Mouse (Mus musculus): Measurements from ENCODE around the gene Il33. TPM values are rescaled to one million over a fixed set of nuclear protein-coding genes. Genes with fewer than 3 reads are reported as not detected.

The Il33 gene
- polyA plus RNA-seq (2015; fragmentation: Nextera tagmentation; extraction: Ambion mirVana), result 0.23 and 0.34 TPM in 2 replicates

GRCm38 (mm10) chr19:29924638-29925258 lies at the start of gene Il33:
Il33 (plus strand) TSS chr19:29925114.
- H3K9ac ChIP-seq, result no peak within 1 kb of the TSS
- H3K4me3 ChIP-seq, result no peak within 1 kb of the TSS
- WGBS, result 59% methylated on average over 10 of the region's 10 CpGs
- H3K27me3 ChIP-seq, result no peaks in the 10 kb centered on the region; the same call in 1 of the 2 replicates
- H3K27ac ChIP-seq, result no peak within 1 kb of the TSS
- H3K9me3 ChIP-seq (replicated peaks), result no peaks in the 10 kb centered on the region
- H3K36me3 ChIP-seq (ENCODE audit: poor library complexity, severe bottlenecking), result no peaks in the 10 kb centered on the region
- H3K4me1 ChIP-seq, result peaks cover 5% of the 10 kb centered on the region; the same call in 1 of the 2 replicates
- H3K4me2 ChIP-seq, result no peak within 1 kb of the TSS
- ATAC-seq, result peak; percentile 36; the same call in 1 of the 2 replicates

GRCm38 (mm10) chr19:29877422-29878291 lies 47.3 kb upstream of the Il33 start:
- H3K9me3 ChIP-seq (replicated peaks), result no peaks in the 10 kb centered on the region
- no peak overlapping the region for H3K4me2 ChIP-seq
- H3K36me3 ChIP-seq (ENCODE audit: poor library complexity, severe bottlenecking), result no peaks in the 10 kb centered on the region
- WGBS, result 78% methylated on average over 10 of the region's 10 CpGs
- no peak for ATAC-seq
- no peak overlapping the region for H3K27ac ChIP-seq
- no peak overlapping the region for H3K4me3 ChIP-seq
- H3K9ac ChIP-seq, result no peak overlapping the region
- H3K4me1 ChIP-seq, result no peaks in the 10 kb centered on the region
- no peaks in the 10 kb centered on the region for H3K27me3 ChIP-seq

GRCm38 (mm10) chr19:29878896-29879504 lies 45.9 kb upstream of the Il33 start:
- Histone ChIP-seq H3K4me3 (no peak overlapping the region), H3K27me3 (no peaks in the 10 kb centered on the region), H3K9ac (no peak overlapping the region), H3K9me3 (replicated peaks) (no peaks in the 10 kb centered on the region), H3K36me3 (ENCODE audit: poor library complexity, severe bottlenecking) (no peaks in the 10 kb centered on the region), H3K4me2 (no peak overlapping the region), H3K27ac (no peak overlapping the region), H3K4me1 (no peaks in the 10 kb centered on the region)
- ATAC-seq, result no peak
- WGBS, result 84% methylated on average over 8 of the region's 8 CpGs

- H3K9ac ChIP-seq, result no peak overlapping the region
- H3K27ac ChIP-seq, result no peak overlapping the region
- no peak overlapping the region for H3K4me2 ChIP-seq
- 80% methylated on average over 4 of the region's 4 CpGs for WGBS
- no peaks in the 10 kb centered on the region for H3K4me1 ChIP-seq
- no peak for ATAC-seq
- no peak overlapping the region for H3K4me3 ChIP-seq
- H3K9me3 ChIP-seq (replicated peaks), result no peaks in the 10 kb centered on the region
- H3K27me3 ChIP-seq, result no peaks in the 10 kb centered on the region
- H3K36me3 ChIP-seq (ENCODE audit: poor library complexity, severe bottlenecking), result no peaks in the 10 kb centered on the region
These were observed 44.0 kb upstream of the Il33 start for GRCm38 (mm10) chr19:29880918-29881317.

- ATAC-seq, result no peak
- Histone ChIP-seq H3K4me3 (no peak overlapping the region), H3K27me3 (no peaks in the 10 kb centered on the region), H3K4me2 (no peak overlapping the region), H3K27ac (no peak overlapping the region), H3K9me3 (replicated peaks) (no peaks in the 10 kb centered on the region), H3K9ac (no peak overlapping the region), H3K4me1 (no peaks in the 10 kb centered on the region), H3K36me3 (ENCODE audit: poor library complexity, severe bottlenecking) (no peaks in the 10 kb centered on the region)
- 94% methylated on average over 3 of the region's 3 CpGs for WGBS
These were observed 42.2 kb upstream of the Il33 start for GRCm38 (mm10) chr19:29882696-29883095.

- H3K4me3 ChIP-seq, result no peak overlapping the region
These were observed 39.4 kb upstream of the Il33 start for GRCm38 (mm10) chr19:29885548-29885947.

GRCm38 (mm10) chr19:29887476-29887875 lies 37.4 kb upstream of the Il33 start:
- ATAC-seq, result no peak
- Histone ChIP-seq H3K4me3 (no peak overlapping the region), H3K27me3 (no peaks in the 10 kb centered on the region), H3K27ac (no peak overlapping the region), H3K9me3 (replicated peaks) (no peaks in the 10 kb centered on the region), H3K4me2 (no peak overlapping the region), H3K9ac (no peak overlapping the region), H3K4me1 (no peaks in the 10 kb centered on the region), H3K36me3 (ENCODE audit: poor library complexity, severe bottlenecking) (no peaks in the 10 kb centered on the region)
- WGBS, result 92% methylated on average over 2 of the region's 2 CpGs

More at GRCm38 (mm10) chr19:29885548-29885947, 39.4 kb upstream of the Il33 start:
- H3K27ac ChIP-seq, result no peak overlapping the region
- no peak overlapping the region for H3K9ac ChIP-seq
- ATAC-seq, result no peak
- H3K36me3 ChIP-seq (ENCODE audit: poor library complexity, severe bottlenecking), result no peaks in the 10 kb centered on the region
- H3K4me2 ChIP-seq, result no peak overlapping the region
- no peaks in the 10 kb centered on the region for H3K4me1 ChIP-seq
- no peaks in the 10 kb centered on the region for H3K9me3 ChIP-seq (replicated peaks)
- no peaks in the 10 kb centered on the region for H3K27me3 ChIP-seq
- WGBS, result 87% methylated on average over 6 of the region's 6 CpGs

GRCm38 (mm10) chr19:29888946-29889345 lies 36.0 kb upstream of the Il33 start:
- Histone ChIP-seq H3K4me2 (no peak overlapping the region), H3K27me3 (no peaks in the 10 kb centered on the region), H3K9ac (no peak overlapping the region), H3K4me3 (no peak overlapping the region), H3K27ac (no peak overlapping the region), H3K9me3 (replicated peaks) (no peaks in the 10 kb centered on the region), H3K4me1 (no peaks in the 10 kb centered on the region), H3K36me3 (ENCODE audit: poor library complexity, severe bottlenecking) (no peaks in the 10 kb centered on the region)
- no peak for ATAC-seq
- WGBS, result 85% methylated on average over 6 of the region's 6 CpGs

- no peak for ATAC-seq
- H3K4me3 ChIP-seq, result no peak overlapping the region
- no peak overlapping the region for H3K4me2 ChIP-seq
- no peak overlapping the region for H3K27ac ChIP-seq
- no peak overlapping the region for H3K9ac ChIP-seq
- H3K27me3 ChIP-seq, result no peaks in the 10 kb centered on the region
- no peaks in the 10 kb centered on the region for H3K9me3 ChIP-seq (replicated peaks)
- 86% methylated on average over 4 of the region's 4 CpGs for WGBS
- H3K4me1 ChIP-seq, result no peaks in the 10 kb centered on the region
- no peaks in the 10 kb centered on the region for H3K36me3 ChIP-seq (ENCODE audit: poor library complexity, severe bottlenecking)
These were observed 32.9 kb upstream of the Il33 start for GRCm38 (mm10) chr19:29891981-29892380.

- no peak overlapping the region for H3K4me2 ChIP-seq
- H3K27ac ChIP-seq, result no peak overlapping the region
- no peaks in the 10 kb centered on the region for H3K27me3 ChIP-seq
- H3K36me3 ChIP-seq (ENCODE audit: poor library complexity, severe bottlenecking), result no peaks in the 10 kb centered on the region
- 82% methylated on average over 6 of the region's 6 CpGs for WGBS
- H3K4me1 ChIP-seq, result no peaks in the 10 kb centered on the region
- H3K9me3 ChIP-seq (replicated peaks), result no peaks in the 10 kb centered on the region
- no peak overlapping the region for H3K9ac ChIP-seq
- H3K4me3 ChIP-seq, result no peak overlapping the region
- ATAC-seq, result no peak
These were observed 32.1 kb upstream of the Il33 start for GRCm38 (mm10) chr19:29892786-29893185.

DNA sequence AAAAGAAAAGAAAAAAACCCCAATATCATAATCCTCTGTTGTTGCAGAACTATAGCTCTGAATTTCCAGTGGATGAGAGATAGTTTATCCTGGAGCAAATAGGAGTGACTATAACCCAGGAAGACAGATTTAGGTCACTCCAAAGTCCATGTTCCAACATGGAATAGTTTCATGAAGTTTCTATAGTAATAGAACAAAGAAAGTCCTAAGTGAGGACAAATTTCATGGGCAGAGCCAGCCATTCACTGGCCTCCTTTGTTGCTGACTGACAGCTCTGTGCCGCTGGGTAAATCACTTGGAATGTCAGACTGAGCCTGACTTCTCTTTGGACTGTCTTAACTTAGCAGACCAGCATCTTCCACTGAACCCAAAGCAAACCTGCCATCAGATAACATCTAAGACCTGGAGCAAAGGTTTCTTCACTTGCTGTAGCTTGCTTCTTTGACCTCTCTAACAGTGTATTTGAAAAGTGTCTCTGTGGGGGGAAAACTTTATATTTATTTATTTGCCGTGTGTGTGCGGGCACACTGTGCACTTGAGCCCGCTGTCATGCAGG lies 31.1 kb upstream of the Il33 start:
- no peaks in the 10 kb centered on the region for H3K9me3 ChIP-seq (replicated peaks)
- H3K4me2 ChIP-seq, result no peak overlapping the region
- H3K27me3 ChIP-seq, result no peaks in the 10 kb centered on the region
- no peak overlapping the region for H3K4me3 ChIP-seq
- no peaks in the 10 kb centered on the region for H3K36me3 ChIP-seq (ENCODE audit: poor library complexity, severe bottlenecking)
- no peak for ATAC-seq
- no peaks in the 10 kb centered on the region for H3K4me1 ChIP-seq
- no peak overlapping the region for H3K27ac ChIP-seq
- H3K9ac ChIP-seq, result no peak overlapping the region
- WGBS, result 73% methylated on average over 4 of the region's 4 CpGs

DNA sequence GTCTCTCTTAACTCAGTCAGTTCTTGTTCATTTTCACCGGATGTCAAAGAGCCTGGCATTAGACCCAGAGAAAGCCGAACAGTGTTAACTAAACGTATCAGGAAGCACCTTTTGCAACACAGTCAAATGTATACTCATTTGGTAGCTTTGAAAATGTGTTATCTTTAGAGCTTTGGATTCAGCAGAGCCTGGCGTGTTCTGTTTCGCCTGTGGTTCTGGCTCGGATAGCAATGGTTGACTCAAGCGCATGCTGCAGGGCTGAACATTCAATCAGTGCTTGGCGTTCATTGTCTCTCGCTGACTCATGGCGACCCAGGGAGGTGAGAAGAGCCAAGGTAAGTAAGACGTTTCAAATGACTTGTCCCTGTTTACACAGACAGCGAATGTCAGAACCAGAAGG lies 30.5 kb upstream of the Il33 start:
- Histone ChIP-seq H3K4me2 (no peak overlapping the region), H3K4me1 (no peaks in the 10 kb centered on the region), H3K36me3 (ENCODE audit: poor library complexity, severe bottlenecking) (no peaks in the 10 kb centered on the region), H3K9ac (no peak overlapping the region), H3K4me3 (no peak overlapping the region), H3K27ac (no peak overlapping the region), H3K27me3 (no peaks in the 10 kb centered on the region), H3K9me3 (replicated peaks) (no peaks in the 10 kb centered on the region)
- 91% methylated on average over 12 of the region's 12 CpGs for WGBS
- no peak for ATAC-seq

All from forebrain, embryonic 13.5 days (tissue).